Mouse (Mus musculus) gastrocnemius, postnatal 4 days (tissue): Measurements from ENCODE around the gene Sertad1. TPM values are rescaled to one million over a fixed set of nuclear protein-coding genes. Genes with fewer than 3 reads are reported as not detected.

Source experiments
- DNase-seq, 2 experiments: peaks; one replicate each; pipeline ENCODE4 v3.0.0; 2021 to 2022; ENCODE audit warnings: low spot score in 2 of 2, mixed read lengths in 2 of 2
- total RNA-seq, 2 experiments: library from RNA; stranded (reverse); gene quantifications; 2 replicates each; pipeline ENCODE4 v1.2.3; 2021

The Sertad1 gene
- total RNA-seq, 2 experiments from 2014 or later = 15.6 to 16.2 TPM

GRCm38 (mm10) chr7:27537998-27538397, 51.3 kb downstream of the Sertad1 start:
- DNase-seq = no peak

DNA sequence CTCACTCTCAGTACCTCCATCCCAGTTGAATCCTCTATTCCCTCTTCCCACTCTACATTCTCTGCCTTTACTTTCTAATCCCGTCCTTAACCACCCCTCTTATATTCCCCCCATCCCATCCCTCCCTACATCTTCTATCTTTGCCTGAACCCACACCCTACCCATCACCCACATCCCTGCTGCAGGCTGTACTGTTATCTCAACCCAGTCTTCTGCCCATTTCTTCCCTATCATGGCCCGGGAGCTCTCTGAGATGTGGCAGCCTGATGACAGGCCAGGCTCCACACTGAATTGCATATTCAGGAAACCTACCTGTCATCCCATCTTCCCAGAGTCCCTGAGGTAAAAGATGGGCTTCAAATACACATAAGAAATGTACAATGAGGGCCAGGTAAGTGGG, 52.1 kb downstream of the Sertad1 start:
- DNase-seq = no peak

Other genes starting within 250 kb of the Sertad1 start
- gene Numbl, start 228.5 kb upstream of the Sertad1 start, total RNA-seq = 10 to 100 TPM; 26.3 to 32.3 TPM
- 100 to 1,000 TPM; 152 to 169 TPM for gene Ltbp4, start 149.2 kb upstream of the Sertad1 start, total RNA-seq
- gene Shkbp1, start 130.9 kb upstream of the Sertad1 start, total RNA-seq = 10 to 100 TPM; 11.0 to 11.5 TPM
- gene Gm20479, start 129.5 kb upstream of the Sertad1 start, total RNA-seq = not detected
- under 1 TPM; 0.21 to 0.34 TPM for gene Sptbn4, start 39.2 kb upstream of the Sertad1 start, total RNA-seq
- gene Blvrb, start 38.9 kb upstream of the Sertad1 start, total RNA-seq = 10 to 100 TPM; 29.0 to 36.5 TPM
- gene Sertad3, start 13.1 kb upstream of the Sertad1 start, total RNA-seq = 10 to 100 TPM; 13.0 to 13.6 TPM
- 10 to 100 TPM; 36.6 to 38.2 TPM for gene Prx, start 12.4 kb downstream of the Sertad1 start, total RNA-seq
- 1 to 10 TPM in 1 of 2 experiments, under 1 TPM in 1; 0.73 to 1.1 TPM for gene Hipk4, start 36.4 kb downstream of the Sertad1 start, total RNA-seq
- gene Pld3, start 66.3 kb downstream of the Sertad1 start, total RNA-seq = 10 to 100 TPM; 45.0 to 47.7 TPM
- 100 to 1,000 TPM; 100 to 115 TPM for gene 2310022A10Rik, start 66.3 kb downstream of the Sertad1 start, total RNA-seq
- gene Akt2, start 104.6 kb downstream of the Sertad1 start, total RNA-seq = 100 to 1,000 TPM; 183 to 188 TPM
- gene Ttc9b, start 167.0 kb downstream of the Sertad1 start, total RNA-seq = not detected
- gene Map3k10, start 187.7 kb downstream of the Sertad1 start, total RNA-seq = 10 to 100 TPM; 19.2 to 20.0 TPM
- 1 to 10 TPM; 1.4 to 2.1 TPM for gene Zfp607b, start 202.4 kb downstream of the Sertad1 start, total RNA-seq
- 10 to 100 TPM; 10.9 to 12.8 TPM for gene Zfp60, start 244.5 kb downstream of the Sertad1 start, total RNA-seq